Mouse (Mus musculus) liver, embryonic 14.5 days (tissue): ENCODE results near the gene Defb47. TPM values are rescaled to one million over a fixed set of nuclear protein-coding genes. Genes with fewer than 3 reads are reported as not detected.

ENCODE experiments used
- ATAC-seq: fragments of 200-750 bp; cut with Nextera tagmentation; 2 replicates; pipeline ENCODE4 v1.8.0; 2017; ENCODE audit warnings: moderate number of reproducible peaks, mild to moderate bottlenecking, moderate library complexity; ENCODE audit not compliant: insufficient read depth
- DNase-seq, 3 experiments: peaks; one replicate each; pipeline ENCODE4 v3.0.0-alpha.2; 2012 to 2013; ENCODE audit warnings: low read depth in 3 of 3, low spot score in 3 of 3
- H3K27ac ChIP-seq: fragments of 300-500 bp; sonication (generic); 2 replicates; pipeline ENCODE4 v1.5.1; 2014; ENCODE audit warnings: moderate library complexity, mild to moderate bottlenecking, control low read depth, inconsistent platforms
- H3K27me3 ChIP-seq: fragments of 300-500 bp; sonication (generic); 2 replicates; pipeline ENCODE4 v1.6.1; 2014; ENCODE audit warnings: mild to moderate bottlenecking, low read length, moderate library complexity; ENCODE audit not compliant: control insufficient read depth, insufficient read depth
- H3K36me3 ChIP-seq: fragments of 300-500 bp; sonication (generic); replicated peaks from 2 replicates; pipeline ENCODE4 v1.6.1; 2014; ENCODE audit warnings: low read depth; ENCODE audit not compliant: control insufficient read depth, insufficient read depth
- H3K4me1 ChIP-seq, 2 experiments: fragments of 200-500 bp in 1 of 2; fragments of 300-500 bp in 1 of 2; sonication (generic) in 1 of 2; replicated peaks; 2 replicates each; pipeline ENCODE4 v1.6.1; 2012 to 2014; ENCODE audit warnings: antibody characterized with exemption in 1 of 2, inconsistent platforms in 1 of 2, low read length in 1 of 2; ENCODE audit not compliant: control insufficient read depth in 2 of 2, insufficient read depth in 2 of 2
- H3K4me2 ChIP-seq: fragments of 300-500 bp; sonication (generic); 2 replicates; pipeline ENCODE4 v1.6.1; 2014; ENCODE audit warnings: low read depth, mild to moderate bottlenecking, control low read depth, moderate library complexity
- H3K4me3 ChIP-seq, 2 experiments: fragments of 200-500 bp in 1 of 2; fragments of 300-500 bp in 1 of 2; sonication (generic) in 1 of 2; 2 replicates each; pipeline ENCODE4 v1.5.1; 2012 to 2014; ENCODE audit warnings: low read depth in 2 of 2, low read length in 2 of 2, mild to moderate bottlenecking in 2 of 2, control low read depth in 1 of 2, inconsistent platforms in 1 of 2, moderate library complexity in 1 of 2; ENCODE audit not compliant: insufficient read depth in 1 of 2
- H3K9ac ChIP-seq: fragments of 300-500 bp; sonication (generic); replicated peaks from 2 replicates; pipeline ENCODE4 v1.6.1; 2014; ENCODE audit warnings: mild to moderate bottlenecking, control low read depth, moderate library complexity
- H3K9me3 ChIP-seq: fragments of 300-500 bp; sonication (generic); 2 replicates; pipeline ENCODE4 v1.6.1; 2016; ENCODE audit warnings: low read length, mixed read lengths; ENCODE audit not compliant: control insufficient read depth
- CTCF ChIP-seq: IDR thresholded peaks from 2 replicates; pipeline ENCODE4 v1.5.1; 2016; ENCODE audit warnings: antibody characterized with exemption, low read depth, control low read depth
- EP300 ChIP-seq: IDR thresholded peaks from 2 replicates; pipeline ENCODE4 v1.6.1; 2016; ENCODE audit warnings: antibody characterized with exemption, low read depth
- WGBS: fragments of 180-500 bp; shearing (Covaris S2); extraction: QIAGEN DNeasy Blood & Tissue Kit; methylation state at CpG from one replicate; pipeline ENCODE4 v1.1.7; 2014; ENCODE audit not compliant: insufficient replicate concordance; 5-methylcytosine and 5-hydroxymethylcytosine counted together
- polyA plus RNA-seq, 2 experiments: library from polyadenylated mRNA; depleted of rRNA in 1 of 2; stranded (reverse) in 1 of 2; unstranded in 1 of 2; fragments of >200 nt; fragmentation: Nextera tagmentation in 1 of 2; extraction: Ambion mirVana in 1 of 2; gene quantifications; 2 replicates each; pipeline versions ENCODE4 v1.2.1 to v1.2.3; 2012 to 2014

Gene Defb47
- polyA plus RNA-seq, 2 experiments: not detected

GRCm38 (mm10) chr14:63020524-63021156 lies 22.8 kb downstream of the Defb47 start:
- 37% methylated on average over 6 of the region's 6 CpGs for WGBS
- ATAC-seq: no peak
- Histone ChIP-seq H3K27me3 (no peaks in the 10 kb centered on the region; the same call in 1 of the 2 replicates), H3K4me1 (no peaks in the 10 kb centered on the region), H3K4me2 (no peak overlapping the region), H3K9me3 (no peaks in the 10 kb centered on the region), H3K36me3 (no peaks in the 10 kb centered on the region), H3K9ac (no peak overlapping the region), H3K27ac (no peak overlapping the region), H3K4me3 (no peak overlapping the region)
- no peak for DNase-seq
- TF ChIP-seq CTCF (no peak), EP300 (no peak)

DNA sequence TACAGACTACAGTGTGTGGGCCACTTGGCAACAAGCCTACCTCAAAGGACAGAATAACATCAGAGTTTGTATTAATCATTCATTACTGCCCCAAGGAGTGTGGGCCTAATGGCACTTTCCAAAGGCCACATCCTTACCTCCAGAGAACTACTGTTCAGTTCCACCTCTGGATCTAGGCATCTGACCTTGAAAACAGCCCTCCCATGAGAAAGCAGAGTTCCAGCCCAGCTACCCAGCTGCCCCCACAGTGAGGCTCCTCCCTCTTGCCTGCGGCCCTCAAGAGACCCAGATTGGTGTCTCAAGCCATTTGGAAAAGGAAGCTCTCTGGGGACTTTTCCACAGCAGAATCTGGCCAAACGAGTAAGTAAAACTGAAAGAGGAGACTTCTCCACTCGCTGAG lies 48.8 kb downstream of the Defb47 start, which contains the start of gene Defb42:
Defb42 (plus strand) TSS at position 301 of the 400 bp plus-strand sequence.
- no peaks in the 10 kb centered on the region for H3K36me3 ChIP-seq
- no peak within 1 kb of the TSS for H3K4me3 ChIP-seq
- H3K27me3 ChIP-seq: no peaks in the 10 kb centered on the region
- TF ChIP-seq CTCF (no peak), EP300 (no peak)
- ATAC-seq (no peak), DNase-seq (no peak)
- no peak within 1 kb of the TSS for H3K4me2 ChIP-seq
- no peaks in the 10 kb centered on the region for H3K9me3 ChIP-seq
- no peaks in the 10 kb centered on the region for H3K4me1 ChIP-seq
- no peak within 1 kb of the TSS for H3K27ac ChIP-seq
- no peak within 1 kb of the TSS for H3K9ac ChIP-seq
- WGBS: 43% methylated on average over 3 of the region's 3 CpGs

GRCm38 (mm10) chr14:63049910-63050370 lies 52.1 kb downstream of the Defb47 start, which contains the start of gene Defb30:
Gene Defb30, minus strand, starts transcription at chr14:63049960.
- 61% methylated on average over 11 of the region's 14 CpGs for WGBS
- ATAC-seq: no peak

More at GRCm38 (mm10) chr14:63049910-63050370, 52.1 kb downstream of the Defb47 start, which contains the start of gene Defb30:
- TF ChIP-seq EP300: no peak
- TF ChIP-seq CTCF: no peak
- no peaks in the 10 kb centered on the region for H3K36me3 ChIP-seq
- no peak within 1 kb of the TSS for H3K4me3 ChIP-seq
- H3K4me2 ChIP-seq: no peak within 1 kb of the TSS
- H3K9me3 ChIP-seq: no peaks in the 10 kb centered on the region
- no peak within 1 kb of the TSS for H3K27ac ChIP-seq
- no peaks in the 10 kb centered on the region for H3K4me1 ChIP-seq
- H3K27me3 ChIP-seq: no peaks in the 10 kb centered on the region
- H3K9ac ChIP-seq: no peak within 1 kb of the TSS
- DNase-seq: no peak

Other genes starting within 250 kb of the Defb47 start
- gene Ints6, start 236.9 kb upstream of the Defb47 start, polyA plus RNA-seq (2012; rRNA removed): 4.8 and 8.1 TPM in 2 replicates
- gene Ints6, start 236.9 kb upstream of the Defb47 start, polyA plus RNA-seq (2014; fragmentation: Nextera tagmentation; extraction: Ambion mirVana): 15.1 and 15.3 TPM in 2 replicates
- 1.4 and 1.9 TPM in 2 replicates for gene Wdfy2, start 160.4 kb upstream of the Defb47 start, polyA plus RNA-seq (2012; rRNA removed)
- gene Wdfy2, start 160.4 kb upstream of the Defb47 start, polyA plus RNA-seq (2014; fragmentation: Nextera tagmentation; extraction: Ambion mirVana): 2.7 and 3.6 TPM in 2 replicates
- not detected in 2 replicates for gene Defb48, start 13.6 kb upstream of the Defb47 start, polyA plus RNA-seq (2012; rRNA removed)
- gene Defb48, start 13.6 kb upstream of the Defb47 start, polyA plus RNA-seq (2014; fragmentation: Nextera tagmentation; extraction: Ambion mirVana): not detected in 2 replicates
- gene Defb43, start 13.7 kb downstream of the Defb47 start, polyA plus RNA-seq (2012; rRNA removed): not detected in 2 replicates
- not detected in 2 replicates for gene Defb43, start 13.7 kb downstream of the Defb47 start, polyA plus RNA-seq (2014; fragmentation: Nextera tagmentation; extraction: Ambion mirVana)
- not detected in 2 replicates for gene Defb42, start 48.9 kb downstream of the Defb47 start, polyA plus RNA-seq (2012; rRNA removed)
- gene Defb42, start 48.9 kb downstream of the Defb47 start, polyA plus RNA-seq (2014; fragmentation: Nextera tagmentation; extraction: Ambion mirVana): not detected in 2 replicates
- not detected in 2 replicates for gene Defb30, start 51.9 kb downstream of the Defb47 start, polyA plus RNA-seq (2012; rRNA removed)
- not detected in 2 replicates for gene Defb30, start 51.9 kb downstream of the Defb47 start, polyA plus RNA-seq (2014; fragmentation: Nextera tagmentation; extraction: Ambion mirVana)